Mouse (Mus musculus) A20 (cell line): ENCODE results near the gene Hint2.

ENCODE experiments used
- DNase-seq: peaks from one replicate; pipeline ENCODE4 v3.0.0-alpha.2; 2011; ENCODE audit warnings: low read depth, low spot score

Hint2 gene

GRCm38 (mm10) chr4:43656339-43657109, at the start of gene Hint2:
Hint2 (minus strand) TSS chr4:43656466.
- peak; percentile 99 for DNase-seq

- no peak for DNase-seq
These were observed 49.7 kb upstream of the Hint2 start for GRCm38 (mm10) chr4:43705991-43706390.

- no peak for DNase-seq
These were observed 47.6 kb upstream of the Hint2 start for GRCm38 (mm10) chr4:43703851-43704250.

- DNase-seq, result peak; percentile 30
These were observed 47.2 kb upstream of the Hint2 start for GRCm38 (mm10) chr4:43703439-43703838.

- no peak for DNase-seq
These were observed 44.4 kb upstream of the Hint2 start, which contains the start of gene Olfr70 for GRCm38 (mm10) chr4:43700707-43701106. Olfr70 (minus strand) TSS chr4:43700807.

- DNase-seq, result no peak
These were observed 40.3 kb upstream of the Hint2 start for GRCm38 (mm10) chr4:43696561-43696960.

GRCm38 (mm10) chr4:43695249-43695671, 39.0 kb upstream of the Hint2 start:
- no peak for DNase-seq

GRCm38 (mm10) chr4:43694439-43695248, 38.4 kb upstream of the Hint2 start:
- no peak for DNase-seq

- no peak for DNase-seq
These were observed 37.6 kb upstream of the Hint2 start for GRCm38 (mm10) chr4:43693806-43694241.

GRCm38 (mm10) chr4:43691026-43691425, 34.8 kb upstream of the Hint2 start:
- DNase-seq, result no peak

GRCm38 (mm10) chr4:43690021-43690420, 33.8 kb upstream of the Hint2 start:
- DNase-seq, result no peak

GRCm38 (mm10) chr4:43679416-43680043, 23.3 kb upstream of the Hint2 start:
- no peak for DNase-seq

GRCm38 (mm10) chr4:43678541-43678940, 22.3 kb upstream of the Hint2 start:
- DNase-seq, result no peak

GRCm38 (mm10) chr4:43675608-43676007, 19.3 kb upstream of the Hint2 start:
- DNase-seq, result no peak

- no peak for DNase-seq
These were observed 18.7 kb upstream of the Hint2 start for GRCm38 (mm10) chr4:43674974-43675373.

GRCm38 (mm10) chr4:43673703-43674102, 17.4 kb upstream of the Hint2 start:
- no peak for DNase-seq

GRCm38 (mm10) chr4:43672070-43672469, 15.8 kb upstream of the Hint2 start:
- peak; percentile 78 for DNase-seq

GRCm38 (mm10) chr4:43669428-43669794, 13.1 kb upstream of the Hint2 start:
- no peak for DNase-seq

GRCm38 (mm10) chr4:43668782-43669427, 12.6 kb upstream of the Hint2 start, which contains the start of the genes Tmem8b and Fam221b:
Tmem8b (plus strand) TSS chr4:43668971.
Fam221b (minus strand) TSS chr4:43669145.
- peak; percentile 88 for DNase-seq

GRCm38 (mm10) chr4:43666412-43666811, 10.1 kb upstream of the Hint2 start:
- peak; percentile 35 for DNase-seq

GRCm38 (mm10) chr4:43657146-43657545, 880 bp upstream of the Hint2 start:
- DNase-seq, result peak; percentile 74
